Comparison of ENCODE assay signal across 17 mouse cellular contexts in genomic region chr9:73697103-73697502, GRCm38 (mm10).
"Had no signal": no experiment of that assay in that cellular context is flagged by ENCODE, and none has a peak within 500 bp of the region (broad histone marks: within the 10 kb centered on the region; RNA-seq: fewer than 3 reads in every experiment).

No protein-coding gene starts in this region.

- DNase-seq: retina, postnatal 1 day; right cerebral cortex, adult 18-20 months; right cerebral cortex, postnatal 14 days; right cerebral cortex, postnatal 25 days; right cerebral cortex, postnatal 4 days; spleen, adult 18-20 months; thymus, adult 18-20 months; thymus, adult 2 months; thymus, postnatal 14 days; thymus, postnatal 25 days; thymus, postnatal 36 days; thymus, postnatal 4 days had no signal

- H3K9ac ChIP-seq: neural tube, embryonic 12.5 days; neural tube, embryonic 13.5 days; neural tube, embryonic 15.5 days; stomach, embryonic 15.5 days had no signal

- H3K9me3 ChIP-seq: neural tube, embryonic 12.5 days; neural tube, embryonic 13.5 days; neural tube, embryonic 15.5 days; stomach, embryonic 15.5 days had no signal

- H3K4me2 ChIP-seq: neural tube, embryonic 12.5 days; neural tube, embryonic 13.5 days; neural tube, embryonic 15.5 days; stomach, embryonic 15.5 days had no signal

- H3K4me3 ChIP-seq: neural tube, embryonic 12.5 days; neural tube, embryonic 13.5 days; neural tube, embryonic 15.5 days; stomach, embryonic 15.5 days had no signal

- H3K27ac ChIP-seq: neural tube, embryonic 12.5 days; neural tube, embryonic 13.5 days; neural tube, embryonic 15.5 days; stomach, embryonic 15.5 days; stomach, postnatal 0 days had no signal

- H3K27me3 ChIP-seq: neural tube, embryonic 12.5 days; neural tube, embryonic 13.5 days; neural tube, embryonic 15.5 days; stomach, embryonic 15.5 days had no signal

- H3K4me1 ChIP-seq: neural tube, embryonic 12.5 days; neural tube, embryonic 13.5 days; neural tube, embryonic 15.5 days; stomach, embryonic 15.5 days had no signal

- H3K36me3 ChIP-seq: neural tube, embryonic 12.5 days; neural tube, embryonic 13.5 days; neural tube, embryonic 15.5 days; stomach, embryonic 15.5 days had no signal
